Mouse (Mus musculus): Measurements from ENCODE around the gene Edil3. TPM values are rescaled to one million over a fixed set of nuclear protein-coding genes. Genes with fewer than 3 reads are reported as not detected.

Edil3 gene
- polyA plus RNA-seq, 1 experiment, result not detected

DNA sequence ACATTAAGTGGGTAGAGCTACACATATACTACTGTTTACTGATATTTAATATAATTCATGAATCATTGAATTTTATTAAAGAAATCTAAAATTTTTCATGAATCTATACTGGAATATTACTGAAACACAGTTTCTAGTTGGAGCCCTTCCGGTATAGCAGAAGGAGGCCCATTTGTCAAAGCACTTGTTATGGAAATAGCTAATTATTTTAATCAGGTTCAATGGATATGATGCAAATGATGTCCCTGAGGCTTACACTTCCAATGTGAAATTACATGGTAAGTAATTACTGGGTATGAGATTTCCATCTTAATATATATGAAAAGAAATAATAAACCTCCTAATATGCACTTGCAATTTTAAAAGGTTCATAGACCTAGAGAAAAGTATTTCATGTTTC lies 254.9 kb downstream of the Edil3 start:
- no peak overlapping the region for H3K4me3 ChIP-seq (replicated peaks)
- H3K27me3 ChIP-seq (replicated peaks), result no peaks in the 10 kb centered on the region
- TF ChIP-seq FLI1 (IDR thresholded peaks at IDR 0.05; ENCODE audit: low read length) (no peak), GATA1 (IDR thresholded peaks at IDR 0.05; ENCODE audit: borderline replicate concordance, low read length) (no peak)
- H3K36me3 ChIP-seq (replicated peaks; ENCODE audit: low read length), result no peaks in the 10 kb centered on the region
- no peaks in the 10 kb centered on the region for H3K4me1 ChIP-seq
- H3K9me3 ChIP-seq, result no peaks in the 10 kb centered on the region

DNA sequence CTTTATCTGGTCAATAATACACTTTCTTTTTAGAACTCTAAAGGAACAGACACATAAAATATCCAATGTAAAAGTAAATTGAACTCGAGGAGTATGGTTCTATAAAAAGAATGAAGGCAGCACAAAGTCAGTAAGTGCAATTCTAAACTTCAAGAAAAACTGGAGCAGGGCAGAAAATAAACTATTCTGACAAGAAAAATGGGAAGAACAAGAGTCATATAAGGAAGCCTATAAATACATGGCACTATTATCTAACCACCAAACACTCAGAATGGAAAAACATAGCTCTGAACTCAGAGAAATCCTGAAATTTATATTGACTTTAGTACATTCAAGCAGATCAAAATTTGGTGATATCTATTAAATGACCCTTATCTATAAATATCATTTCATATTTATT lies 284.6 kb downstream of the Edil3 start:
- H3K4me1 ChIP-seq, result no peaks in the 10 kb centered on the region
- no peaks in the 10 kb centered on the region for H3K9me3 ChIP-seq
- H3K4me3 ChIP-seq (replicated peaks), result no peak overlapping the region
- H3K27me3 ChIP-seq (replicated peaks), result no peaks in the 10 kb centered on the region
- TF ChIP-seq GATA1 (IDR thresholded peaks at IDR 0.05; ENCODE audit: borderline replicate concordance, low read length) (no peak), FLI1 (IDR thresholded peaks at IDR 0.05; ENCODE audit: low read length) (no peak)
- no peaks in the 10 kb centered on the region for H3K36me3 ChIP-seq (replicated peaks; ENCODE audit: low read length)

DNA sequence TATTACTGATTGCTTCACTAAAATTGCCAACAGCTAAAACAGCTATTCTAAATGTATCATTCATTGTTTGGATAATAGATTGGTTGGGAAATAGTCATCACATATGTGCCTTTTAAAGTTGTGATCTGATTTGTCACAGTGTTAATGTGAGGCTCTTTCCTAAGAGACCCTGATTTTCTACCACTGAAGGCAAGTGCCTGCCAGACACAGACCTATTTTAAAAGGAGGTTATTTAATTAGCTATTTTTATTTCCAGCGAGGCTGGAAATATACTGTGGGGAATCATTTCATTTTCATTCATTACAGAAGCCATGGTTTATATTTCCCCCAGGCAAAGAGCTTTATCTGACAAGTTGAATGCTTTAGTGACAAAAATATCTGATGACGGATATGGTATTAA lies 296.3 kb downstream of the Edil3 start:
- TF ChIP-seq FLI1 (IDR thresholded peaks at IDR 0.05; ENCODE audit: low read length) (no peak), GATA1 (IDR thresholded peaks at IDR 0.05; ENCODE audit: borderline replicate concordance, low read length) (no peak)
- no peaks in the 10 kb centered on the region for H3K4me1 ChIP-seq
- H3K27me3 ChIP-seq (replicated peaks), result no peaks in the 10 kb centered on the region

DNA sequence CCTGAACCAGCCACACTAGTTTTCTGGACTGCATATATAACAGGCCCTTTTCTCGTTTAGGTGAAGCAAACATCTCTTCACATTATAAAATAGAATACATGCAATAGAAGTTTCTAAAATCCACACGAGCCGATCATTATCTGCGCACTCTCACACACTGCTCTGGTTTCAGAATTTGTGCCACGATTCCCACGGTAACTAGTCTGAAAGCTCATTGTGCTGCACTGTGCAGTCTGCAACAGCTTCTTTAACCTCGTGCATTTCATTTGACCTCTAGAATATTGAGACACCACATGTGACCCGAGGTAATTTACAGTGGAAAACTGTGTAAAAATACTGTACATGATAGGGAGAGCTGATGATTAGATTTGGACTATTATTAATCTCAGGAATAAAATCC lies 298.5 kb downstream of the Edil3 start:
- H3K27me3 ChIP-seq (replicated peaks), result no peaks in the 10 kb centered on the region
- no peak for TF ChIP-seq GATA1 (IDR thresholded peaks at IDR 0.05; ENCODE audit: borderline replicate concordance, low read length)
- TF ChIP-seq FLI1 (IDR thresholded peaks at IDR 0.05; ENCODE audit: low read length), result no peak
- no peaks in the 10 kb centered on the region for H3K9me3 ChIP-seq
- no peaks in the 10 kb centered on the region for H3K4me1 ChIP-seq
- H3K36me3 ChIP-seq (replicated peaks; ENCODE audit: low read length), result no peaks in the 10 kb centered on the region
- H3K4me3 ChIP-seq (replicated peaks), result no peak overlapping the region

More for the DNA sequence above, 296.3 kb downstream of the Edil3 start:
- Histone ChIP-seq H3K4me3 (replicated peaks) (no peak overlapping the region), H3K36me3 (replicated peaks; ENCODE audit: low read length) (no peaks in the 10 kb centered on the region), H3K9me3 (no peaks in the 10 kb centered on the region)

- Histone ChIP-seq H3K36me3 (replicated peaks; ENCODE audit: low read length) (no peaks in the 10 kb centered on the region), H3K27me3 (replicated peaks) (no peaks in the 10 kb centered on the region), H3K4me3 (replicated peaks) (no peak overlapping the region), H3K9me3 (no peaks in the 10 kb centered on the region), H3K4me1 (no peaks in the 10 kb centered on the region)
- TF ChIP-seq FLI1 (IDR thresholded peaks at IDR 0.05; ENCODE audit: low read length) (no peak), GATA1 (IDR thresholded peaks at IDR 0.05; ENCODE audit: borderline replicate concordance, low read length) (no peak)
Measured at GRCm38 (mm10) chr13:89122511-89123253, 301.4 kb downstream of the Edil3 start.

DNA sequence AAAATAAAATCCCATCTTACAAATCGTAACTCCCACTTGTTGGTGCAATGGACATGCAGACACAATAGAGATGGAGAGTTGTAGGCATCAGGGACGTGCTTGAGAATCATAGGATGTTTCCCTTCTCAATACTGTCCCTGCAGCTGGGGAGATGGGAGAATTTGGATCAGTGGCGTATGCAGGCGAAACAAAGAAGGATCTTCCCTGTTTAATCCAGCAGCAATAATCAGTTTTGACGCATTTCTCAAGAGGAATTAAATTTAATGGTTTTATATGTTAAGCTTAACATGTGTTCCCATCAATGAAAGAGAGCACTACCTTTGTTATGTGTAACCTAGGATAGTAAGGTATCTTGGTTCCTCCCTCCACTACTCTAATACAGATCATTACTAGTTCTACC lies 302.1 kb downstream of the Edil3 start:
- H3K27me3 ChIP-seq (replicated peaks), result no peaks in the 10 kb centered on the region
- no peaks in the 10 kb centered on the region for H3K4me1 ChIP-seq
- no peaks in the 10 kb centered on the region for H3K9me3 ChIP-seq
- H3K36me3 ChIP-seq (replicated peaks; ENCODE audit: low read length), result no peaks in the 10 kb centered on the region
- no peak overlapping the region for H3K4me3 ChIP-seq (replicated peaks)
- TF ChIP-seq FLI1 (IDR thresholded peaks at IDR 0.05; ENCODE audit: low read length) (no peak), GATA1 (IDR thresholded peaks at IDR 0.05; ENCODE audit: borderline replicate concordance, low read length) (no peak)

DNA sequence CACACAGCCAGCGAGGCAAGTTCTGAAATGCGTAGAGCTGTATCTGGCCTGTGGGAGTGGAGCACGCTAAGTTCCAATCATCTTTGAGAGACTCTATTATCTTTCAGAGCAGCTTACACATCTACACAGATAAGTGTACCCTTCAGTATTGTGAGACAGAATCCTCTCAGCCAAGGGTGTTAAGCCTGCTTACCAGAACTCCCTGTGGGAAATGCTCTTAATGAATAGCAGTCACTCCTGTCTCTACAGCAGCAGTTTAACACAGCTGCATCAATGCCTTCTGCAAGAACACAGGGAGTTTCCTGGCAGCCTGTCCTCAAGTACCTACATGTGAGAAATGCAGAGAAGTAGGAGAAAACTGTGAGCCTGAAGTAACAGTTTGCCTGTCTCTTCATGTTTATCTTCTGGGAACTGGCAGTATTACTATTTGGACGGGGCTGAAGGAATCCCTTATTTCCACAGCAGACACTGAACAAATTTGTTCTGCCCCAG lies 324.8 kb downstream of the Edil3 start:
- Histone ChIP-seq H3K27me3 (replicated peaks) (no peaks in the 10 kb centered on the region), H3K36me3 (replicated peaks; ENCODE audit: low read length) (no peaks in the 10 kb centered on the region), H3K4me3 (replicated peaks) (no peak overlapping the region), H3K4me1 (no peaks in the 10 kb centered on the region), H3K9me3 (no peaks in the 10 kb centered on the region)
- no peak for TF ChIP-seq FLI1 (IDR thresholded peaks at IDR 0.05; ENCODE audit: low read length)
- TF ChIP-seq GATA1 (IDR thresholded peaks at IDR 0.05; ENCODE audit: borderline replicate concordance, low read length), result no peak

GRCm38 (mm10) chr13:89151878-89152277 lies 330.6 kb downstream of the Edil3 start:
- Histone ChIP-seq H3K27me3 (replicated peaks) (no peaks in the 10 kb centered on the region), H3K36me3 (replicated peaks; ENCODE audit: low read length) (no peaks in the 10 kb centered on the region), H3K4me1 (no peaks in the 10 kb centered on the region), H3K9me3 (peaks cover 4% of the 10 kb centered on the region; the same call in 1 of the 2 replicates), H3K4me3 (replicated peaks) (no peak overlapping the region)
- no peak for TF ChIP-seq FLI1 (IDR thresholded peaks at IDR 0.05; ENCODE audit: low read length)
- no peak for TF ChIP-seq GATA1 (IDR thresholded peaks at IDR 0.05; ENCODE audit: borderline replicate concordance, low read length)

DNA sequence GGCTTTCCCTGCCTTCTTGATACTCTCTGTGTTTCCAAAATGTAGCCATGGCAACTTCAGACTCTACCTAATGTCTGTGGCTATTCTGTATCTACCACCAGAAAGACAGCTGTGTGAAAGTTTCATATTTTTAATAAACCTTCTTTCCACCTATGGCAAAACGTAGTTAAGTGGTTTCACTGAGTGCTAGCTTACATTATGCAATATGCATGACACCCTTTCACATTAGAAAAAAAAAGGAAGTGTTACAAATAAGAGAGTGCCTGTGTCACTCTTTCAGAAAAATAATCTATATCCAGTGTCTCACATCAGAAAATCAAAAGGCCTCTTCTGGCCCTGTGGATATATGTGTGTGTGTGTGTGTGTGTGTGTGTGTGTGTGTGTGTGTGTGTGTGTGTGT lies 346.7 kb downstream of the Edil3 start:
- H3K9me3 ChIP-seq, result no peaks in the 10 kb centered on the region
- no peaks in the 10 kb centered on the region for H3K27me3 ChIP-seq (replicated peaks)
- no peak overlapping the region for H3K4me3 ChIP-seq (replicated peaks)
- H3K4me1 ChIP-seq, result no peaks in the 10 kb centered on the region
- TF ChIP-seq GATA1 (IDR thresholded peaks at IDR 0.05; ENCODE audit: borderline replicate concordance, low read length), result no peak
- no peak for TF ChIP-seq FLI1 (IDR thresholded peaks at IDR 0.05; ENCODE audit: low read length)
- no peaks in the 10 kb centered on the region for H3K36me3 ChIP-seq (replicated peaks; ENCODE audit: low read length)

GRCm38 (mm10) chr13:89170040-89170439 lies 348.8 kb downstream of the Edil3 start:
- Histone ChIP-seq H3K4me1 (no peaks in the 10 kb centered on the region), H3K9me3 (no peaks in the 10 kb centered on the region), H3K27me3 (replicated peaks) (no peaks in the 10 kb centered on the region), H3K4me3 (replicated peaks) (no peak overlapping the region), H3K36me3 (replicated peaks; ENCODE audit: low read length) (no peaks in the 10 kb centered on the region)
- TF ChIP-seq FLI1 (IDR thresholded peaks at IDR 0.05; ENCODE audit: low read length) (no peak), GATA1 (IDR thresholded peaks at IDR 0.05; ENCODE audit: borderline replicate concordance, low read length) (no peak)
